Mouse (Mus musculus) hindbrain, embryonic 11.5 days (tissue): Measurements from ENCODE around the gene Gsdme. TPM values are rescaled to one million over a fixed set of nuclear protein-coding genes. Genes with fewer than 3 reads are reported as not detected.

Experiments used
- ATAC-seq: fragments of 200-750 bp; cut with Nextera tagmentation; 2 replicates; pipeline ENCODE4 v1.8.0; 2017; ENCODE audit warnings: mild to moderate bottlenecking, moderate TSS enrichment, moderate library complexity; ENCODE audit not compliant: low FRiP score
- DNase-seq: peaks from one replicate; pipeline ENCODE4 v3.0.0-alpha.2; 2015; ENCODE audit warnings: low spot score
- H3K27ac ChIP-seq: fragments of 300-500 bp; sonication (generic); 2 replicates; pipeline ENCODE4 v1.5.1; 2014; ENCODE audit warnings: mild to moderate bottlenecking, low read depth, low read length
- H3K27me3 ChIP-seq: fragments of 300-500 bp; sonication (generic); 2 replicates; pipeline ENCODE4 v1.6.1; 2014; ENCODE audit warnings: mild to moderate bottlenecking, low read length, moderate library complexity, mixed read lengths; ENCODE audit not compliant: control insufficient read depth, insufficient read depth
- H3K36me3 ChIP-seq: fragments of 300-500 bp; sonication (generic); 2 replicates; pipeline ENCODE4 v1.6.1; 2014; ENCODE audit warnings: mild to moderate bottlenecking, low read length, moderate library complexity, mixed read lengths; ENCODE audit not compliant: control insufficient read depth, insufficient read depth
- H3K4me1 ChIP-seq: fragments of 300-500 bp; sonication (generic); replicated peaks from 2 replicates; pipeline ENCODE4 v1.6.1; 2014; ENCODE audit warnings: low read length, mixed read lengths; ENCODE audit not compliant: control insufficient read depth, insufficient read depth
- H3K4me2 ChIP-seq: fragments of 300-500 bp; sonication (generic); replicated peaks from 2 replicates; pipeline ENCODE4 v1.6.1; 2014; ENCODE audit warnings: mild to moderate bottlenecking, low read depth, low read length
- H3K4me3 ChIP-seq: fragments of 300-500 bp; sonication (generic); 2 replicates; pipeline ENCODE4 v1.5.1; 2014; ENCODE audit warnings: low read depth, low read length
- H3K9ac ChIP-seq: fragments of 300-500 bp; sonication (generic); 2 replicates; pipeline ENCODE4 v1.6.1; 2014; ENCODE audit warnings: low read depth, low read length
- H3K9me3 ChIP-seq: fragments of 300-500 bp; sonication (generic); 2 replicates; pipeline ENCODE4 v1.6.1; 2016; ENCODE audit warnings: low read length; ENCODE audit not compliant: control insufficient read depth
- WGBS: fragments of 180-500 bp; shearing (Covaris S2); extraction: QIAGEN DNeasy Blood & Tissue Kit; methylation state at CpG from one replicate; pipeline ENCODE4 v1.1.7; 2014; 5-methylcytosine and 5-hydroxymethylcytosine counted together
- polyA plus RNA-seq: library from polyadenylated mRNA; unstranded; fragments of >200 nt; fragmentation: Nextera tagmentation; extraction: Ambion mirVana; gene quantifications from 2 replicates; pipeline ENCODE4 v1.2.1, GENCODE M21; 2014

Gene Gsdme
- polyA plus RNA-seq, 1 experiment from 2014 or later = 55.0 TPM

GRCm38 (mm10) chr6:50261201-50261921 is 2.3 kb downstream of the Gsdme start:
- WGBS = 4% methylated on average over 27 of the region's 35 CpGs
- peak overlapping the region; percentile 67 for H3K9ac ChIP-seq
- DNase-seq (peak; percentile 94), ATAC-seq (peak; percentile 90)
- no peaks in the 10 kb centered on the region for H3K9me3 ChIP-seq
- H3K4me1 ChIP-seq = no peaks in the 10 kb centered on the region
- peak overlapping the region; percentile 68 for H3K4me2 ChIP-seq
- H3K4me3 ChIP-seq = peak overlapping the region; percentile 50
- H3K36me3 ChIP-seq = no peaks in the 10 kb centered on the region
- peak overlapping the region; percentile 62; the same call in 1 of the 2 replicates for H3K27ac ChIP-seq
- no peaks in the 10 kb centered on the region for H3K27me3 ChIP-seq

GRCm38 (mm10) chr6:50255356-50255755 is 8.3 kb downstream of the Gsdme start:
- DNase-seq (no peak), ATAC-seq (no peak)
- WGBS = 80% methylated on average over 5 of the region's 5 CpGs

GRCm38 (mm10) chr6:50254723-50255184 is 8.9 kb downstream of the Gsdme start:
- DNase-seq (no peak), ATAC-seq (no peak)
- H3K4me3 ChIP-seq = no peak overlapping the region
- 76% methylated on average over 10 of the region's 10 CpGs for WGBS
- no peaks in the 10 kb centered on the region for H3K9me3 ChIP-seq
- no peak overlapping the region for H3K4me2 ChIP-seq
- no peak overlapping the region for H3K27ac ChIP-seq
- H3K9ac ChIP-seq = no peak overlapping the region
- H3K36me3 ChIP-seq = no peaks in the 10 kb centered on the region
- no peaks in the 10 kb centered on the region for H3K4me1 ChIP-seq
- H3K27me3 ChIP-seq = no peaks in the 10 kb centered on the region

More at GRCm38 (mm10) chr6:50255356-50255755, 8.3 kb downstream of the Gsdme start:
- H3K9ac ChIP-seq = no peak overlapping the region
- H3K27me3 ChIP-seq = no peaks in the 10 kb centered on the region
- no peak overlapping the region for H3K27ac ChIP-seq
- H3K4me3 ChIP-seq = no peak overlapping the region
- no peaks in the 10 kb centered on the region for H3K36me3 ChIP-seq
- no peaks in the 10 kb centered on the region for H3K4me1 ChIP-seq
- H3K4me2 ChIP-seq = no peak overlapping the region
- no peaks in the 10 kb centered on the region for H3K9me3 ChIP-seq

- no peak overlapping the region for H3K4me2 ChIP-seq
- 75% methylated on average over 5 of the region's 5 CpGs for WGBS
- H3K27ac ChIP-seq = no peak overlapping the region
- no peak for ATAC-seq
- no peaks in the 10 kb centered on the region for H3K4me1 ChIP-seq
- H3K9ac ChIP-seq = no peak overlapping the region
- H3K9me3 ChIP-seq = no peaks in the 10 kb centered on the region
- DNase-seq = no peak
- no peaks in the 10 kb centered on the region for H3K27me3 ChIP-seq
- no peak overlapping the region for H3K4me3 ChIP-seq
- no peaks in the 10 kb centered on the region for H3K36me3 ChIP-seq
Observed at GRCm38 (mm10) chr6:50252690-50253089, 11.0 kb downstream of the Gsdme start.

- no peak overlapping the region for H3K27ac ChIP-seq
- WGBS = 83% methylated on average over 4 of the region's 4 CpGs
- H3K9ac ChIP-seq = no peak overlapping the region
- no peaks in the 10 kb centered on the region for H3K4me1 ChIP-seq
- ATAC-seq (no peak), DNase-seq (no peak)
- H3K36me3 ChIP-seq = no peaks in the 10 kb centered on the region
- H3K9me3 ChIP-seq = no peaks in the 10 kb centered on the region
- no peak overlapping the region for H3K4me2 ChIP-seq
- H3K27me3 ChIP-seq = no peaks in the 10 kb centered on the region
- no peak overlapping the region for H3K4me3 ChIP-seq
Observed at GRCm38 (mm10) chr6:50247791-50248190, 15.9 kb downstream of the Gsdme start.

- Histone ChIP-seq H3K9ac (no peak overlapping the region), H3K27ac (no peak overlapping the region), H3K27me3 (no peaks in the 10 kb centered on the region), H3K9me3 (no peaks in the 10 kb centered on the region), H3K36me3 (no peaks in the 10 kb centered on the region), H3K4me2 (no peak overlapping the region), H3K4me1 (no peaks in the 10 kb centered on the region), H3K4me3 (no peak overlapping the region)
- DNase-seq (no peak), ATAC-seq (no peak)
- WGBS = 74% methylated on average over 2 of the region's 2 CpGs
Observed at GRCm38 (mm10) chr6:50247356-50247755, 16.3 kb downstream of the Gsdme start.

- Histone ChIP-seq H3K36me3 (no peaks in the 10 kb centered on the region), H3K4me3 (no peak overlapping the region), H3K27me3 (no peaks in the 10 kb centered on the region), H3K27ac (no peak overlapping the region), H3K4me1 (no peaks in the 10 kb centered on the region), H3K9me3 (no peaks in the 10 kb centered on the region), H3K9ac (no peak overlapping the region), H3K4me2 (no peak overlapping the region)
- no peak for DNase-seq
- WGBS = 74% methylated on average over 4 of the region's 4 CpGs
- ATAC-seq = no peak
Observed at GRCm38 (mm10) chr6:50244967-50245366, 18.7 kb downstream of the Gsdme start.

GRCm38 (mm10) chr6:50244126-50244525 is 19.5 kb downstream of the Gsdme start:
- no peak overlapping the region for H3K9ac ChIP-seq
- 77% methylated on average over 4 of the region's 4 CpGs for WGBS
- H3K27me3 ChIP-seq = no peaks in the 10 kb centered on the region
- no peaks in the 10 kb centered on the region for H3K4me1 ChIP-seq
- no peak overlapping the region for H3K4me3 ChIP-seq
- H3K36me3 ChIP-seq = no peaks in the 10 kb centered on the region
- no peak overlapping the region for H3K4me2 ChIP-seq
- no peaks in the 10 kb centered on the region for H3K9me3 ChIP-seq
- DNase-seq (no peak), ATAC-seq (no peak)
- H3K27ac ChIP-seq = no peak overlapping the region

- H3K36me3 ChIP-seq = no peaks in the 10 kb centered on the region
- 76% methylated on average over 5 of the region's 5 CpGs for WGBS
- ATAC-seq (no peak), DNase-seq (no peak)
- H3K4me2 ChIP-seq = no peak overlapping the region
- no peak overlapping the region for H3K27ac ChIP-seq
- H3K4me1 ChIP-seq = no peaks in the 10 kb centered on the region
- H3K9me3 ChIP-seq = no peaks in the 10 kb centered on the region
- H3K9ac ChIP-seq = no peak overlapping the region
- no peaks in the 10 kb centered on the region for H3K27me3 ChIP-seq
- H3K4me3 ChIP-seq = no peak overlapping the region
Observed at GRCm38 (mm10) chr6:50240437-50240836, 23.2 kb downstream of the Gsdme start.
